Mouse (Mus musculus) liver, embryonic 16.5 days (tissue): Measurements from ENCODE around the gene Avl9. TPM values are rescaled to one million over a fixed set of nuclear protein-coding genes. Genes with fewer than 3 reads are reported as not detected.
A peak's percentile ranks its signal among the peaks of the same experiment; 100 is the strongest.

Experiments
- ATAC-seq: fragments of 200-750 bp; cut with Nextera tagmentation; 2 replicates; pipeline ENCODE4 v1.8.0; 2017; ENCODE audit warnings: low read depth, mild to moderate bottlenecking, moderate number of reproducible peaks, moderate library complexity
- H3K27ac ChIP-seq: fragments of 300-500 bp; sonication (generic); 2 replicates; pipeline ENCODE4 v1.5.1; 2014; ENCODE audit warnings: mild to moderate bottlenecking, low read length
- H3K27me3 ChIP-seq: fragments of 300-500 bp; sonication (generic); 2 replicates; pipeline ENCODE4 v1.6.1; 2014; ENCODE audit warnings: low read depth, low read length, mixed read lengths; ENCODE audit not compliant: control insufficient read depth, insufficient read depth
- H3K36me3 ChIP-seq: fragments of 300-500 bp; sonication (generic); 2 replicates; pipeline ENCODE4 v1.6.1; 2014; ENCODE audit warnings: mild to moderate bottlenecking; ENCODE audit not compliant: control insufficient read depth, insufficient read depth
- H3K4me1 ChIP-seq: fragments of 300-500 bp; sonication (generic); 2 replicates; pipeline ENCODE4 v1.6.1; 2014; ENCODE audit warnings: low read depth, low read length, mixed read lengths; ENCODE audit not compliant: control insufficient read depth
- H3K4me2 ChIP-seq: fragments of 300-500 bp; sonication (generic); 2 replicates; pipeline ENCODE4 v1.6.1; 2014; ENCODE audit warnings: low read depth, low read length, mixed read lengths
- H3K4me3 ChIP-seq: fragments of 300-500 bp; sonication (generic); 2 replicates; pipeline ENCODE4 v1.5.1; 2014; ENCODE audit warnings: low read depth, mild to moderate bottlenecking, low read length
- H3K9ac ChIP-seq: fragments of 300-500 bp; sonication (generic); 2 replicates; pipeline ENCODE4 v1.6.1; 2014; ENCODE audit warnings: low read depth, low read length
- H3K9me3 ChIP-seq: fragments of 300-500 bp; sonication (generic); replicated peaks from 2 replicates; pipeline ENCODE4 v1.6.1; 2016; ENCODE audit warnings: low read length; ENCODE audit not compliant: control insufficient read depth
- WGBS: fragments of 180-500 bp; shearing (Covaris S2); extraction: QIAGEN DNeasy Blood & Tissue Kit; methylation state at CpG from one replicate; pipeline ENCODE4 v1.1.7; 2014; ENCODE audit not compliant: insufficient replicate concordance; 5-methylcytosine and 5-hydroxymethylcytosine counted together
- polyA plus RNA-seq: library from polyadenylated mRNA; unstranded; fragments of >200 nt; fragmentation: Nextera tagmentation; extraction: Ambion mirVana; gene quantifications from 2 replicates; pipeline ENCODE4 v1.2.1, GENCODE M21; 2015

The Avl9 gene
- polyA plus RNA-seq: 3.4 and 3.6 TPM in 2 replicates

- WGBS: under 1% methylated on average over 64 of the region's 64 CpGs
- peaks cover 11% of the 10 kb centered on the region for H3K4me1 ChIP-seq
- H3K9ac ChIP-seq: peak within 1 kb of the TSS; percentile 94
- peak within 1 kb of the TSS; percentile 92 for H3K4me3 ChIP-seq
- no peaks in the 10 kb centered on the region for H3K9me3 ChIP-seq
- ATAC-seq: peak; percentile 96
- no peaks in the 10 kb centered on the region for H3K27me3 ChIP-seq
- H3K4me2 ChIP-seq: peak within 1 kb of the TSS; percentile 73
- H3K36me3 ChIP-seq: no peaks in the 10 kb centered on the region
- H3K27ac ChIP-seq: peak within 1 kb of the TSS; percentile 94
Measured at GRCm38 (mm10) chr6:56714574-56715269, at the start of gene Avl9. TSS of gene Avl9 (plus strand) at chr6:56714899.

- Histone ChIP-seq H3K4me1 (no peaks in the 10 kb centered on the region), H3K4me2 (no peak overlapping the region), H3K36me3 (no peaks in the 10 kb centered on the region), H3K27me3 (no peaks in the 10 kb centered on the region), H3K4me3 (no peak overlapping the region), H3K9ac (no peak overlapping the region), H3K9me3 (no peaks in the 10 kb centered on the region), H3K27ac (no peak overlapping the region)
- ATAC-seq: no peak
- 79% methylated on average over 3 of the region's 3 CpGs for WGBS
Measured at GRCm38 (mm10) chr6:56688238-56688637, 26.5 kb upstream of the Avl9 start.

- 0 out of 2 replicates have a peak, but pooled peaks have one; percentile 45 for ATAC-seq
- H3K9me3 ChIP-seq: no peaks in the 10 kb centered on the region
- H3K9ac ChIP-seq: no peak overlapping the region
- H3K36me3 ChIP-seq: no peaks in the 10 kb centered on the region
- no peak overlapping the region for H3K4me3 ChIP-seq
- 0% methylated on average over 2 of the region's 2 CpGs for WGBS
- no peak overlapping the region for H3K27ac ChIP-seq
- no peaks in the 10 kb centered on the region for H3K27me3 ChIP-seq
- H3K4me1 ChIP-seq: no peaks in the 10 kb centered on the region
- H3K4me2 ChIP-seq: no peak overlapping the region
Measured at GRCm38 (mm10) chr6:56691205-56691604, 23.5 kb upstream of the Avl9 start.

DNA sequence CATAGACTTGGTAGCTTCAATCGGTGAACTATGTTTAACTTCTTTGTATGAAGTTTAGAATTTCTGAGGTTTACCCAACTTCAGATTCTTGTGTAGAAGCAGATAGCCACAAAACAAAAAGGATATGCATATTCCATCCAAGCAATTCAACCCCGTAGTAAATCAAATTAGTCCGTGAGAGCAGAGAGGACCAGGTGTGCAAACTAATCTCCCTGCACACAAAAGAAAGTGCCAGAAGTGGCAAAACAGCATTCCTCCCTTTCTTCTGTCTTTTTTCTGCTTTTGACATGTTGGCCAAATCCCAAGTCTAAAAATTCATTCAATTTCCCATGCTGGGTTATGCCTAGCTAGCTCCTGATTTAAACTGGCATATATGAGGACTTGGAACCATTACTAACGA lies 22.3 kb upstream of the Avl9 start:
- H3K9me3 ChIP-seq: no peaks in the 10 kb centered on the region
- no peaks in the 10 kb centered on the region for H3K27me3 ChIP-seq
- no peaks in the 10 kb centered on the region for H3K4me1 ChIP-seq
- H3K27ac ChIP-seq: no peak overlapping the region
- no peak overlapping the region for H3K9ac ChIP-seq
- 71% methylated on average over 4 of the region's 4 CpGs for WGBS
- H3K4me2 ChIP-seq: no peak overlapping the region
- no peak for ATAC-seq
- no peaks in the 10 kb centered on the region for H3K36me3 ChIP-seq
- no peak overlapping the region for H3K4me3 ChIP-seq

- peak; percentile 87 for ATAC-seq
- Histone ChIP-seq H3K4me2 (peak within 1 kb of the TSS; percentile 80), H3K9me3 (no peaks in the 10 kb centered on the region; the same call in 1 of the 2 replicates), H3K27me3 (no peaks in the 10 kb centered on the region), H3K9ac (peak within 1 kb of the TSS; percentile 79), H3K4me1 (peaks cover 2% of the 10 kb centered on the region; the same call in 1 of the 2 replicates), H3K36me3 (no peaks in the 10 kb centered on the region), H3K27ac (peak within 1 kb of the TSS; percentile 31; the same call in 1 of the 2 replicates), H3K4me3 (peak within 1 kb of the TSS; percentile 83)
- under 1% methylated on average over 46 of the region's 46 CpGs for WGBS
Measured at GRCm38 (mm10) chr6:56703931-56704900, 10.5 kb upstream of the Avl9 start, which contains the start of gene Lsm5. TSS of gene Lsm5 (minus strand) at chr6:56704710.

GRCm38 (mm10) chr6:56714186-56714573 lies 519 bp upstream of the Avl9 start:
- no peaks in the 10 kb centered on the region for H3K27me3 ChIP-seq
- no peaks in the 10 kb centered on the region for H3K9me3 ChIP-seq
- WGBS: 31% methylated on average over 7 of the region's 7 CpGs
- ATAC-seq: no peak
- peak overlapping the region; percentile 92 for H3K4me3 ChIP-seq
- H3K9ac ChIP-seq: no peak overlapping the region
- H3K4me1 ChIP-seq: peaks cover 11% of the 10 kb centered on the region
- H3K36me3 ChIP-seq: no peaks in the 10 kb centered on the region
- H3K4me2 ChIP-seq: peak overlapping the region; percentile 73
- H3K27ac ChIP-seq: no peak overlapping the region

GRCm38 (mm10) chr6:56715270-56715666 lies 569 bp downstream of the Avl9 start:
- no peaks in the 10 kb centered on the region for H3K36me3 ChIP-seq
- no peaks in the 10 kb centered on the region for H3K9me3 ChIP-seq
- peak overlapping the region; percentile 92 for H3K4me3 ChIP-seq
- H3K4me1 ChIP-seq: peaks cover 11% of the 10 kb centered on the region
- peak overlapping the region; percentile 94 for H3K9ac ChIP-seq
- H3K27ac ChIP-seq: peak overlapping the region; percentile 94
- ATAC-seq: 0 out of 2 replicates have a peak, but pooled peaks have one; percentile 2
- no peaks in the 10 kb centered on the region for H3K27me3 ChIP-seq
- WGBS: 0% methylated on average over 25 of the region's 25 CpGs
- H3K4me2 ChIP-seq: peak overlapping the region; percentile 73

DNA sequence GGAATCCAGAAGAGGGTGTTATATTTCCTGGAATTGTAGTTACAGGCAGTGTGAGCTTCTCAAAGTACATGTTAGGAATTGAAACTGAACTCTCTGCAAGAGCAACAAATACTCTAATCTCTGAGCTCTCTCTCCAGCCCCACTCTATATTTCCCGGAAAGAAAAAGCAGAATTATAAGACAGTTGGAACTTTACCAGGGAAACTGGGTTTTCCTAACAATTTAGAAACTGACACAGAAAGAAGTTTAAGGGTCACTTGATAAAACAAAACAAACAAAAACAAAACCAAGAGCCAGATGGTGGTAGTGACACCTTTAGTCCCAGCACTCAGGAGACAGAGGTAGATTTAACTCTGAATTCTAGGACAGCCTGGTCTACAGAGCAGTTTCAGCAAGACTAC lies 4.4 kb downstream of the Avl9 start:
- 79% methylated on average over 1 of the region's 1 CpGs for WGBS
- Histone ChIP-seq H3K9me3 (no peaks in the 10 kb centered on the region), H3K27me3 (no peaks in the 10 kb centered on the region), H3K27ac (no peak overlapping the region), H3K36me3 (no peaks in the 10 kb centered on the region), H3K9ac (no peak overlapping the region), H3K4me3 (no peak overlapping the region), H3K4me2 (no peak overlapping the region), H3K4me1 (peaks cover 11% of the 10 kb centered on the region)
- ATAC-seq: no peak
